8 mouse cellular contexts compared by ENCODE assay signal in the genomic region with DNA sequence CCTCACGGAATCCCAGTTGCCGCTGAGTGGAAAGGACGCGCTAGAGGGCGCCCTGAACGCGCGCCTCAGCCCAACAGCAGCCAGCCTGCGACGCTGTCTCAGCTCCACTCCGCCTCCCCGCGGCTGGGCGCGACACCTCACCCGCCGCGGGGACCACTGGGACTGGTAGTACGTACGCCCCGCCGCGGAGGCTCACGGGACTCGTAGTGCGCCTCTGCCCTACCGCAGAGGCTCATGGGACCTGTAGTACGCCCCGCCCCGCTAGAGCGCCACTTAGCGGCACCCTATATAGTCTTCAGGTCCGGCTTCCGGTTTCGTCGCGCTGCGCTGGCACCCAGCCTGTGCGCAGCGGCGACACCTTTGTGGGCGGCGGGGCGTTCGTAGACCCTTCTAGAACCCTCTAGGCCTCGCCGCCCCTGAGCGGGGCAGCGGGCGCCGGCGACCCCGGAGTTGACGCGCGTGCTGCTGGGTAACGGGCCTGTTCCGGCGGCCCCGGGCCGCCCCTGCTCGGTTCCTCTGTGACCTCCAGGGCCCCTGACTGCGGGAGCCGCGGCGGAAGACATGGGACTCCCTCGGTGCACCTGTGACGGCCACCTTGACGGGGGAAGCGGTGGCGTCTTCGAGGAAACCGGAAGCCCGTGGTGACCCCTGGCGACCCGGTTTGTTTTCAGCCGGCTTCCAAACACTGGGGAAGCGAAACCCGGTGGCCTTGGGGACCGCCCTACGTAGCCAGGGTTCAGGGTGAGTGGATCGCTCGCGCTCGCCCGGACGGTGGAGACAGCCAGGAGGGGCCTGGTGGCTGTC. TPM values are rescaled to one million over a fixed set of nuclear protein-coding genes. Genes with fewer than 3 reads are reported as not detected.
A peak's percentile ranks its signal among the peaks of the same experiment; 100 is the strongest.
DNase-seq lines count a peak whose midpoint lies in the region; ATAC-seq and TF ChIP-seq lines count a peak whose summit lies in the region.

TSS of gene Azi2 (plus strand) at position 282 of the 804 bp plus-strand sequence.

- H3K79me2 ChIP-seq in heart, adult 2 months (replicated peaks; ENCODE audit: control insufficient read depth, insufficient read depth, low read length), result peaks cover 3% of the 10 kb centered on the region; the same call in 1 of the 2 replicates

- no peaks in the 10 kb centered on the region for H3K27me3 ChIP-seq in embryonic facial prominence, embryonic 14.5 days (replicated peaks; ENCODE audit: control insufficient read depth, insufficient read depth, low read length)
- no peaks in the 10 kb centered on the region for H3K27me3 ChIP-seq in heart, adult 2 months (ENCODE audit: control insufficient read depth, insufficient read depth, low read length)
- H3K27me3 ChIP-seq in limb, embryonic 13.5 days, result no peaks in the 10 kb centered on the region
- no peaks in the 10 kb centered on the region for H3K27me3 ChIP-seq in midbrain, embryonic 16.5 days (ENCODE audit: control insufficient read depth, insufficient read depth, low read depth, low read length)

- H3K4me1 ChIP-seq in embryonic facial prominence, embryonic 14.5 days (ENCODE audit: control insufficient read depth, insufficient read depth, low read length), result peaks cover 8% of the 10 kb centered on the region; the same call in 1 of the 2 replicates
- peaks cover 7% of the 10 kb centered on the region for H3K4me1 ChIP-seq in heart, adult 2 months (ENCODE audit: control insufficient read depth, insufficient read depth, low read length)
- H3K4me1 ChIP-seq in limb, embryonic 13.5 days, result peaks cover 21% of the 10 kb centered on the region
- peaks cover 28% of the 10 kb centered on the region for H3K4me1 ChIP-seq in midbrain, embryonic 16.5 days (ENCODE audit: control insufficient read depth, insufficient read depth, low read length)

- peak within 1 kb of the TSS; percentile 88 for H3K9ac ChIP-seq in embryonic facial prominence, embryonic 14.5 days (ENCODE audit: low read depth, low read length)
- peak within 1 kb of the TSS; percentile 89 for H3K9ac ChIP-seq in heart, adult 2 months (ENCODE audit: low read depth, low read length)
- peak within 1 kb of the TSS; percentile 84 for H3K9ac ChIP-seq in limb, embryonic 13.5 days
- peak within 1 kb of the TSS; percentile 89 for H3K9ac ChIP-seq in midbrain, embryonic 16.5 days (ENCODE audit: low read depth, low read length)

- H3K4me3 ChIP-seq in embryonic facial prominence, embryonic 14.5 days (ENCODE audit: low read depth, low read length), result peak within 1 kb of the TSS; percentile 86
- peak within 1 kb of the TSS; percentile 92 for H3K4me3 ChIP-seq in heart, adult 2 months
- peak within 1 kb of the TSS; percentile 78 for H3K4me3 ChIP-seq in limb, embryonic 13.5 days
- peak within 1 kb of the TSS; percentile 90 for H3K4me3 ChIP-seq in midbrain, embryonic 16.5 days (ENCODE audit: low read depth, low read length)

- WGBS in embryonic facial prominence, embryonic 14.5 days, result 0% methylated on average over 42 of the region's 87 CpGs
- WGBS in heart, adult 2 months, result under 1% methylated on average over 87 of the region's 87 CpGs
- WGBS in limb, embryonic 13.5 days, result under 1% methylated on average over 83 of the region's 87 CpGs
- under 1% methylated on average over 86 of the region's 87 CpGs for WGBS in midbrain, embryonic 16.5 days

- H3K27ac ChIP-seq in embryonic facial prominence, embryonic 14.5 days (replicated peaks; ENCODE audit: low read depth, low read length), result peak within 1 kb of the TSS; percentile 89
- peak within 1 kb of the TSS; percentile 100 for H3K27ac ChIP-seq in heart, adult 2 months
- peak within 1 kb of the TSS; percentile 80 for H3K27ac ChIP-seq in limb, embryonic 13.5 days
- peak within 1 kb of the TSS; percentile 95 for H3K27ac ChIP-seq in midbrain, embryonic 16.5 days (ENCODE audit: low read length)

- no peaks in the 10 kb centered on the region for H3K36me3 ChIP-seq in embryonic facial prominence, embryonic 14.5 days (ENCODE audit: control insufficient read depth, insufficient read depth, low read length)
- H3K36me3 ChIP-seq in heart, adult 2 months (ENCODE audit: control insufficient read depth, insufficient read depth, low read length), result peaks cover 19% of the 10 kb centered on the region
- H3K36me3 ChIP-seq in limb, embryonic 13.5 days, result no peaks in the 10 kb centered on the region; the same call in 1 of the 2 replicates
- no peaks in the 10 kb centered on the region for H3K36me3 ChIP-seq in midbrain, embryonic 16.5 days (ENCODE audit: control insufficient read depth, insufficient read depth, low read length)

- intact Hi-C loops in heart, adult 2 months (cut with DNase I), result loop anchor here (2.0 kb wide), 1 partner anchor 108 kb away; no protein-coding TSS in a partner anchor

- TF ChIP-seq CTCF in heart, adult 2 months (IDR thresholded peaks at IDR 0.05), result peak; percentile 90

- H3K9me3 ChIP-seq in embryonic facial prominence, embryonic 14.5 days (ENCODE audit: control insufficient read depth, low read length), result no peaks in the 10 kb centered on the region
- H3K9me3 ChIP-seq in limb, embryonic 13.5 days, result no peaks in the 10 kb centered on the region
- H3K9me3 ChIP-seq in midbrain, embryonic 16.5 days (replicated peaks; ENCODE audit: control insufficient read depth, low read length, poor library complexity, severe bottlenecking), result no peaks in the 10 kb centered on the region

- TF ChIP-seq EP300 in heart, adult 2 months (IDR thresholded peaks at IDR 0.05; ENCODE audit: insufficient read depth, low read depth, low read length), result 0 out of 2 replicates have a peak, but pooled peaks have one; percentile 35

- DNase-seq in 3T3-L1 (ENCODE audit: low read depth, low spot score), result peak; percentile 96
- peak; percentile 93 to 96 for DNase-seq in adrenal gland, postnatal 4 days (ENCODE audit: low spot score in 2 of 2)
- peak; percentile 100 for DNase-seq in embryonic facial prominence, embryonic 14.5 days (ENCODE audit: low spot score)
- DNase-seq in heart, adult 2 months, result peak; percentile 99
- peak; percentile 98 to 99 for DNase-seq in kidney, adult 8-10 months
- peak; percentile 96 to 99 for DNase-seq in spleen, postnatal 10 days (ENCODE audit: low spot score in 2 of 2)

- ATAC-seq in embryonic facial prominence, embryonic 14.5 days (ENCODE audit: low read depth), result peak; percentile 99
- peak; percentile 98 for ATAC-seq in limb, embryonic 13.5 days (ENCODE audit: low FRiP score, low read depth)
- ATAC-seq in midbrain, embryonic 16.5 days, result peak; percentile 98

- peak within 1 kb of the TSS; percentile 86 for H3K4me2 ChIP-seq in embryonic facial prominence, embryonic 14.5 days (ENCODE audit: low read depth, low read length)
- H3K4me2 ChIP-seq in limb, embryonic 13.5 days (replicated peaks), result peak within 1 kb of the TSS; percentile 80
- peak within 1 kb of the TSS; percentile 78 for H3K4me2 ChIP-seq in midbrain, embryonic 16.5 days (ENCODE audit: low read length)

- TF ChIP-seq POLR2A in heart, adult 2 months (IDR thresholded peaks at IDR 0.05; ENCODE audit: insufficient read depth, low read depth, low read length), result peak; percentile 68

RNA-seq across cellular contexts. Expression of gene Azi2, which starts in this region (rescaled TPM):
- 10 to 100 TPM; 80.8 to 83.2 TPM for total RNA-seq in adrenal gland, postnatal 4 days (2021)
- polyA plus RNA-seq in embryonic facial prominence, embryonic 14.5 days (2014; fragmentation: Nextera tagmentation; extraction: Ambion mirVana), result 68.4 and 73.2 TPM in 2 replicates
- 10 to 100 TPM; 62.2 to 73.7 TPM for total RNA-seq in heart, adult 2 months (2021)
- 22.7 and 40.9 TPM in 2 replicates for polyA plus RNA-seq in heart, adult 2 months (2012; rRNA removed)
- polyA plus RNA-seq in limb, embryonic 13.5 days (2015; fragmentation: Nextera tagmentation; extraction: Ambion mirVana), result 72.6 and 75.6 TPM in 2 replicates
- polyA plus RNA-seq in midbrain, embryonic 16.5 days (2015; fragmentation: Nextera tagmentation; extraction: Ambion mirVana), result 72.7 and 75.2 TPM in 2 replicates

Comparison
In these comparisons a context has a peak if more than half of its experiments do, and no peak if none do; other contexts are left out.
1. Peak in every context shown above with its lines: DNase-seq, ATAC-seq, H3K4me3 ChIP-seq and H3K27ac ChIP-seq.